ENCODE assay signal across 8 mouse cellular contexts in genomic region chr12:82171591-82171990, GRCm38 (mm10). TPM values are rescaled to one million over a fixed set of nuclear protein-coding genes. Genes with fewer than 3 reads are reported as not detected.
DNase-seq lines count a peak whose midpoint lies in the region; ATAC-seq and TF ChIP-seq lines count a peak whose summit lies in the region.

No protein-coding gene starts in this region.

- no peaks in the 10 kb centered on the region for H3K9me3 ChIP-seq in forebrain, embryonic 12.5 days
- no peaks in the 10 kb centered on the region for H3K9me3 ChIP-seq in hindbrain, embryonic 15.5 days
- H3K9me3 ChIP-seq in stomach, embryonic 15.5 days: no peaks in the 10 kb centered on the region

- H3K36me3 ChIP-seq in forebrain, embryonic 12.5 days (replicated peaks): no peaks in the 10 kb centered on the region
- H3K36me3 ChIP-seq in hindbrain, embryonic 15.5 days: no peaks in the 10 kb centered on the region
- H3K36me3 ChIP-seq in stomach, embryonic 15.5 days: no peaks in the 10 kb centered on the region

- no peak for TF ChIP-seq POLR2A in bone marrow, adult 2 months (IDR thresholded peaks at IDR 0.05; ENCODE audit: borderline replicate concordance, control insufficient read depth, low read depth, low read length)

- peak; percentile 57 for DNase-seq in CD4-positive, CD25-positive, alpha-beta regulatory T cell, adult 2 months (ENCODE audit: low read depth, low spot score)
- peak; percentile 50 to 63 for DNase-seq in left cerebral cortex, postnatal 14 days (ENCODE audit: low spot score in 2 of 2)
- peak; percentile 55 to 59 for DNase-seq in lung, postnatal 4 days

- no peak overlapping the region for H3K27ac ChIP-seq in bone marrow, adult 2 months (ENCODE audit: control insufficient read depth, insufficient read depth, low read depth, low read length, poor library complexity)
- no peak overlapping the region for H3K27ac ChIP-seq in forebrain, embryonic 12.5 days
- H3K27ac ChIP-seq in hindbrain, embryonic 15.5 days (replicated peaks): no peak overlapping the region
- H3K27ac ChIP-seq in stomach, embryonic 15.5 days: no peak overlapping the region

- intact Hi-C loops in left cerebral cortex, postnatal 14 days (cut with DNase I): loop anchor here (5.0 kb wide), 2 partner anchors 74 to 296 kb away; no protein-coding TSS in a partner anchor

- no peak overlapping the region for H3K9ac ChIP-seq in forebrain, embryonic 12.5 days
- H3K9ac ChIP-seq in hindbrain, embryonic 15.5 days: peak overlapping the region; percentile 89; the same call in 1 of the 2 replicates
- H3K9ac ChIP-seq in stomach, embryonic 15.5 days: no peak overlapping the region

- H3K4me1 ChIP-seq in bone marrow, adult 2 months (ENCODE audit: control insufficient read depth, insufficient read depth, low read length): no peaks in the 10 kb centered on the region
- peaks cover 44% of the 10 kb centered on the region for H3K4me1 ChIP-seq in forebrain, embryonic 12.5 days
- peaks cover 28% of the 10 kb centered on the region for H3K4me1 ChIP-seq in hindbrain, embryonic 15.5 days (replicated peaks)
- peaks cover 7% of the 10 kb centered on the region; the same call in 1 of the 2 replicates for H3K4me1 ChIP-seq in stomach, embryonic 15.5 days

- WGBS in bone marrow, adult 2 months: 28% methylated on average over 10 of the region's 10 CpGs
- 21% methylated on average over 10 of the region's 10 CpGs for WGBS in forebrain, embryonic 12.5 days
- WGBS in hindbrain, embryonic 15.5 days: 22% methylated on average over 10 of the region's 10 CpGs
- 16% methylated on average over 10 of the region's 10 CpGs for WGBS in stomach, embryonic 15.5 days

- TF ChIP-seq CTCF in bone marrow, adult 2 months (IDR thresholded peaks at IDR 0.05; ENCODE audit: control insufficient read depth, insufficient read depth, low read length): 0 out of 2 replicates have a peak, but pooled peaks have one; percentile 38

- ATAC-seq in CD4-positive, CD25-positive, alpha-beta regulatory T cell, adult 4 months: no peak
- no peak for ATAC-seq in forebrain, embryonic 12.5 days (ENCODE audit: low FRiP score)
- no peak for ATAC-seq in hindbrain, embryonic 15.5 days (ENCODE audit: low FRiP score, low read depth)
- ATAC-seq in stomach, embryonic 15.5 days (ENCODE audit: insufficient read depth, low FRiP score, low read depth): no peak

- peak overlapping the region; percentile 93 for H3K4me2 ChIP-seq in forebrain, embryonic 12.5 days
- H3K4me2 ChIP-seq in hindbrain, embryonic 15.5 days: peak overlapping the region; percentile 97
- peak overlapping the region; percentile 89 for H3K4me2 ChIP-seq in stomach, embryonic 15.5 days

- no peak overlapping the region for H3K4me3 ChIP-seq in bone marrow, adult 2 months (replicated peaks; ENCODE audit: control insufficient read depth, low read depth, low read length)
- peak overlapping the region; percentile 89 for H3K4me3 ChIP-seq in forebrain, embryonic 12.5 days (replicated peaks)
- peak overlapping the region; percentile 86 for H3K4me3 ChIP-seq in hindbrain, embryonic 15.5 days
- peak overlapping the region; percentile 92; the same call in 1 of the 2 replicates for H3K4me3 ChIP-seq in stomach, embryonic 15.5 days (replicated peaks)

- no peaks in the 10 kb centered on the region for H3K27me3 ChIP-seq in forebrain, embryonic 12.5 days
- no peaks in the 10 kb centered on the region for H3K27me3 ChIP-seq in hindbrain, embryonic 15.5 days
- H3K27me3 ChIP-seq in stomach, embryonic 15.5 days (replicated peaks): no peaks in the 10 kb centered on the region

RNA-seq across cellular contexts. Expression of gene Sipa1l1, which starts 2.5 kb away (rescaled TPM):
- 10 to 100 TPM; 28.7 to 36.1 TPM for polyA plus RNA-seq in CD4-positive, CD25-positive, alpha-beta regulatory T cell, adult 4 months (2017; shearing (Covaris generic))
- 4.4 and 13.5 TPM in 2 replicates for polyA plus RNA-seq in bone marrow, adult 2 months (2011; ENCODE audit: insufficient read depth, insufficient read length, low replicate concordance, missing spikeins)
- polyA plus RNA-seq in forebrain, embryonic 12.5 days (2016; fragmentation: Nextera tagmentation; extraction: Ambion mirVana): 35.8 and 41.7 TPM in 2 replicates
- polyA plus RNA-seq in hindbrain, embryonic 15.5 days (2015; fragmentation: Nextera tagmentation; extraction: Ambion mirVana): 12.2 and 14.1 TPM in 2 replicates
- 100 to 1,000 TPM; 169 to 183 TPM for total RNA-seq in left cerebral cortex, postnatal 14 days (2021)
- 26.4 and 30.4 TPM in 2 replicates for polyA plus RNA-seq in stomach, embryonic 15.5 days (2015; fragmentation: Nextera tagmentation; extraction: Ambion mirVana)
